Mouse (Mus musculus) thymus, postnatal 14 days (tissue): Measurements from ENCODE around the gene Vps72.
"Not testable (repeated sequence)": the region's sequence is repeated elsewhere in the genome, so short reads cannot be mapped to it uniquely, and the experiment has no call there.

Source experiments
- DNase-seq: peaks from one replicate; pipeline ENCODE4 v3.0.0; 2021

Gene Vps72

DNA sequence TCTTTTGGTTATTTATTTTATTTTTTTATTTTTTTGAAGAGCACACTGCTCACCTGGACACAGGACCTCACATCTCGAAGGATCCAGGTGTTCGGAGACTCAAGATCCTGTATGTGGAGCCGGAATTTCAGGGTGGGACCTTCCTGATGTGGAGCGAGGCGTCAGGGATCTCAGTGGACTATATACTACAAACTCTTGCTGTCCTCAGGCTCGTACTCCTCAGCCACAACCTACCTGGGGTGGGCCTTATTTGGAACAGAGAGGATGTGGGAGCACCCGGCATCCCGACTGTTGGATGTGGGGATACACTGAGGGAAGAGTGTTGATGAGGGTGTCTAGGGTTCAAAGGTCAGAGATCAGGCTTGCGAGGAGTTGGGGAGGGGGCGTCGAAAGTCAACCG, 23.3 kb downstream of the Vps72 start:
- DNase-seq: not testable (repeated sequence)

DNA sequence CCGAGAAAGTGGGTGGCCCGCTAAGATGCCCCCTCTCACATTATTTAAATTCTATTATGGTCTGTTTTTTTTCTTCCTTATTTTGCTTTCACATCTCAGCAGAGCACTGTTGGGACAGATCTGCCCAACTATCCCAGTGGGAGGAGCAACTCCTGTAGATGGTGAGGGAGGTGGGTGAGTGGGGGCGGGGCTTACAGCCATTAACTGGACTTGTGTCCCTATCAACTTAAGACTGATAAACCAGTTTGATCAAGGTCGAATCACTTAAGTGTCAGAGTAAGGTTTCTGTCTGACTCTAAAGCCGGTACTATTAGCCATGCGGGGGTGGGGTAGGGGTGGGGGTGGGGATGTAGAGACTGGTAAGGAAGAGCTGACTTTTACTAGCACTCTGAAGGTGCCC, 24.2 kb downstream of the Vps72 start:
- DNase-seq: peak; percentile 48

DNA sequence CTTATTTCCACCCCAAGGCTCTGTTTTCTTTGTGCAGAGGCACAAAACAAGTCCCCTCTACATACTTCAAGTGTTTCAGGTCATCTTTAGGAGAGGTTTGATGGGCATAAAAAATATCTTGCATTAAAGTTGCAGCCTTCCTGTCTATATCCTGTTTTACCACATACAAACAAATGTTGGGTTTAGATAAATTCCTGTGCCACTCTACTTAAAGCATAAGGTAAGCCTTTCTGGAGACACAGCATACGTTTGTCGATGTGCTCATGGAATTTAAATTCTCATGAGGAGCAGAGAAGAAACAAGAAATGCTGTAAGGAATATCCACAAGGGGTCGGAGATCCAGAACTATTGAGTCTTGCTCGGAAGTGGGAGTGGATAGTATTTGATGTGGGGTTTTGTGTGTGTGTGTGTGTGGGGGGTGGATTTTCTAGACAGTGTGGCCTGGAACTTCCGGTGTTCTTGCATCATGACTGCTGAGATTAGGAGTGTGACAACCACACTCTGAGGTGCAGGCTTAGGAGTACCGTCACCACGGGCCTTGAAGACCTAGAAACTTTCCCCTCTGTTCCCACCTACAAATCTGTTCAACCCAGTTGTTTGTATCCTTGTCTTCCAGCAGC, 24.7 kb downstream of the Vps72 start:
- peak; percentile 23 for DNase-seq

DNA sequence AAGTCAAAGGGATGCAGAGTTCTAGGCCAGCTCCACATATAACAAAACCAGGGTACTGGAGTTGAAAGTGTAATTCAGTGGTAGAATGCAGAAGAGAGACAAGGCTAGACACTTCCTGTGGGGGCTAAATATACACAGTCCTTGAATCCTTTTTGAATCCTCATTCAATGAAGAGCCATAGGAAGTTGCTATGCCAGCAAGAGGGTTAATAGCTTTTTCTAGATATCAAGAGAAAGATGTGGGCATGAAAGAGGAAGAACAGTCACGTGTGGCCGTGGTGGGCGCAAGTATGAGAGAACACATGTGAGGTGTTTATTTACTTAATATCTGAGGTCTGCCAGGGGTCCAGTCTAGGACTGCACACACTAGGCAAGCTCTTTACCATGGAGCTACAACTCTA, 25.5 kb downstream of the Vps72 start:
- DNase-seq: no peak

DNA sequence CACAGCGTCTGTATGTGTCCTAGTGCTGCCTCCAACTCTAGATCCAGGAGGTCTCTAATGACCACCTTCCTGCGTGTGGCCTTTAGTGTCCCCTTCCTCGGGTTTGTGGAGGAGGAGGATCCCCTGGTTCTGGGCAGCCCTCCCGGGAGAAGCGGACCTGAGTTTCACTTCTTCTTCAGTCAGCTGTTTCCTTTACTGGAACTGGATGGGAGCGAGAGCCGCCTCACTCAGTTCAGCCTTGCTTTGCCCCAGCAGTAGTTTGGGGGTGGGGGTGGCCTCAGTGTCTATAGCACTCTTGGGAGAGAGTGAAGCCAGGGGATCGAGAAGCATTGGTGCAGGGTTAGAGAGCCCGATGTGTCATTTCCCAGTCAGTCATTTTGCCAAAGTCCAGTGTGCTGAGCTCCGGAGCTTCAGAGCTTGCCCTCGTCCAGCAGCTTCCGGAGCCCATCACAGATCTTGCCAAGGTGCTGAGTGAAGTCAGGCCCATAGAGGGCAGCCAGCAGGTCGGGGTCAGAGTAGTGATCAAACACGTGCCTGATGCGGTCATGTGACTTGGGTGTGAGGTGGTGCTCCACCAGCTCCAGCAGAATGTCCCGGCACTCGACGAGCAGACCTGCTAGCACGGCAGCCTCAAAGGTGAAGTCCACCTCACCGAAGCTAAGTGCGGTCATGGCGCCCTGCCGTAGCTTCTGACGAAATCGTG, 28.9 kb downstream of the Vps72 start:
- peak; percentile 12 for DNase-seq

DNA sequence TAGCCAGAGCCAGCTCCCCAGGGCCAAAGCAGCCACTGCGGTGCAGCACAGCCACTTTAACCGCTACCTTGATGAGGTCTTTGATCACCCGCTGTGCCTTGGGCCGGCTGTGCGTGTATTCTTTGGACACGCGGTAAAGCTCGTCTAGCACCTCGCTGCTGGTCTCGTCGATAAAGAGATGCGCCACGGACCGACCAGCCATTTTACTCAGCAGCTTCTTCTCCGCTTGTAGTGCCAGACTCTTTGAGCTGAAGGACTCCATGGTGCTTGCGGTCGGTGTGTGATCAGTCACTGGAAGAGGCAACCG, 29.4 kb downstream of the Vps72 start:
- peak; percentile 16 for DNase-seq

DNA sequence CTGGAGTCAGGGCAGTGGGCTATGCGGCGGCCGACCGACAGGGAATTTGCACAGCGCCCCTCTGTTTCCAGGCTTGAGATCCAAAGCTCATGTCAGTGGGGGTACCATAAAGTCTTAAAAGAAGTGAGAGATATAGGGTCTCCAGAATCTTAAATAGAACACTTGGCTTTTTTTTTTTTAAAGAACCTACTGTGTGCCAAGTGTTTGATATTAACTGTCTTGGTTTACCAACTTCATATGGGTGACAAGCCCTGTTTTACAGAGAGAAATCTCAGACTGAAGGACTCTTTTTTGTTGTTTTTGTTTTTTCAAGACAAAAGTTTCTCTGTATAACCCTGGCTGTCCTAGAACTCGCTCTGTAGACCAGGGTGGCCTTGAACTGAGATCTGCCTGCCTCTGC, 30.0 kb downstream of the Vps72 start:
- no peak for DNase-seq

DNA sequence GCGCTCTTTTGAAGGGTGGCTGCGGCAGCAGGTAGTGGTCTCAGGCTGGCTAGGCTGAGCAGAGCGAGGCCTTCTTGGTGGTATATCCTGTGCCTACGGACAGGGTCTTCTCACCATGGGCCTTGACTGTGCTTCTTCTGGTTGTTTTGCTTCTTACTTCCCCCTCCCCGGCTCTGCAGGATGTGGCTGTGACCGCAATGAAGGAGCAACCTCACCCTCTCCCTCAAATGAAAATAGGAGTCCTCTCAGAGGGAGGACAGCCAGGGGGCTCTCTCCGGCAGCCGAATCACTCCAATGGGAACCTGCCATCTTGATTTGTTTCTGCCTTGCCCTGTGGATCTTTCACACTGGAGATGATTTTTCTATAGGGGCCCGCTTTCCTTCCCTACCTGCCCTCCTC, 30.7 kb downstream of the Vps72 start:
- peak; percentile 85 for DNase-seq

DNA sequence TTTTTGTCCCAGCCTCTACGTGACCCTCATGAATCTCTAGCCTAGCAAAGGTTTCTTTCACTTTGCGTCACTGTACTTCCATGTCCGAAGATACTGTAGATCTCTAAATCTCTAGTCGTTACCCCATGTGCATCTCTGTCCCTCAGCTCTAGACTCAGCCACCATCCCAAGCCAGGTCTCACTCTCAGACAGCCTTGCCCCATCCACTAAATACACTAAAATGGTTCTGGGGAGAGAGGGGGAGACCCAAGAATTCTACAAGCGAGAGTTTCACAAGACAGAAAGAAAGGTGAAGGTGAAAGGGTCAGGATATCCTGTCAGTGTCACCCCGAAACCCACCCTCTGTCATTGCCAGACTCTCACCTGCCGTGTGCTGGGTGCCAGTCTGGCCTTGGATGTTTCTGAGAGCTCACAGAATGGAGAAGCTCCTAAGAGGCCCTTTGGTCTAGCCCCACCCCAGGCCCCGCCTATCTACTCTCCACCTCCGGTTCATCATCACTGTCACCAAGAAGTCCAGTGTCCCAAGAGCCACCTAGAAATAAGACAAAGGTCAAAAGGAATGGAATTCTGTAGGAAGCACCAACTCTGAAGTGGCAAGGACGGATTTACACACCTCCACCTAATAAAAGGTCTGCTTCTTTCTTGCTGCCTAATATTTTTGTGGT, 31.3 kb downstream of the Vps72 start, which contains the start of gene Tnfaip8l2:
Tnfaip8l2 (minus strand) TSS at position 409 of the 665 bp plus-strand sequence.
- peak; percentile 74 for DNase-seq

DNA sequence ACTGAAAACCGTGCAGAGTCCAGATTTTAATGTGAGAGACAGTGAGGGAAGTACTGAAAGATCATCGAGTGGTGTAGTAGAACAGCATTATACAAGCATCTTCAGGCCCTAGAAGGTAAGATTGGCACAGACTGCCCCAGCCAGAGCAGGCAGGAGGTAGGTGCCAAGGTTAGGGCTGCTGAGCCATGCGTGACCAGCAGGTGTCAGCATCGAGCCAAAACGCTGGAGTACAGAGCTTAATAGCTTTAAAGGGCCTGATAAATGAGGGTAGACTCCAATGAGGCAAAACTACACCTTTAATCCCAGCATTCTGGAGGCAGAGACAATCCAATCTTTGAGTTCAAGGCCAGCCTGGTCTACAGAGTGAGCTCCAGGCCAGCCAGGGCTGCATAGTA, 31.8 kb downstream of the Vps72 start:
- peak; percentile 91 for DNase-seq

DNA sequence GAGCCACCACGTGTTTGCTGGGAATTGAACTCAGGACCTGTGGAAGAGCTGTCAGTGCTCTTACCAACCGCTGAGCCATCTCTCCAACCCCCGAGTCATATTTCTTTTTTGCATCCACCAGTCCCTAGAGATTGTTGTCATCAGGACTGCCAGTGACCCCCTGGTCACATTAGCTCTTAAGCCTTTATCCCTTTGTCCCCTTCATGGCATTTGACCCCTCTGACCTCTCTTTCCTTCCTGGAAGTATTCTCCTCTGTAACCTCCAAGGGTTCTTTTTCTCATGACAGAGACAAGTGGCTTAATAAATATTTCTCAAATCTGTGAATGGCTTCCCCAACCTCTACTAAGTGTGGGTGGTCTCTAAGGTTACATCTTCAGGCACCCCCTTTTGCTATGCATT, 37.1 kb downstream of the Vps72 start:
- DNase-seq: no peak

DNA sequence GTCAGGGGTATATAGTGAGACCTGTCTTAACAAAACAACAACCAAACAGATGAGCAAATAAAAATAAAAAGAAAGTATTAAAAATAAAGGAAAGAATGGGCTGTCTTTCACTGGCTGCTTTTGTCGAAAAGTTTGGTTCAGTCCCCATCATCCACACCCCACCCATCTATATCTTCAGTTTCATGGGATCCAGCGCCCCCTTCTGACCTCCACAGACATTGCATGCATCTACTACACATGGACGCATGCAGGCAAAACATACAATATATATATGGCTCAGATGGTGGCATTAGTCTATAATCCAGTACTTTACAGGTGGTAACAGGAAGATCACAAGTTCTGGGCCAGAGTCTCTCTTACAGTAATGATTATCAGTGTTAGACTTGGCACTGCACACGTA, 43.1 kb downstream of the Vps72 start:
- peak; percentile 78 for DNase-seq

DNA sequence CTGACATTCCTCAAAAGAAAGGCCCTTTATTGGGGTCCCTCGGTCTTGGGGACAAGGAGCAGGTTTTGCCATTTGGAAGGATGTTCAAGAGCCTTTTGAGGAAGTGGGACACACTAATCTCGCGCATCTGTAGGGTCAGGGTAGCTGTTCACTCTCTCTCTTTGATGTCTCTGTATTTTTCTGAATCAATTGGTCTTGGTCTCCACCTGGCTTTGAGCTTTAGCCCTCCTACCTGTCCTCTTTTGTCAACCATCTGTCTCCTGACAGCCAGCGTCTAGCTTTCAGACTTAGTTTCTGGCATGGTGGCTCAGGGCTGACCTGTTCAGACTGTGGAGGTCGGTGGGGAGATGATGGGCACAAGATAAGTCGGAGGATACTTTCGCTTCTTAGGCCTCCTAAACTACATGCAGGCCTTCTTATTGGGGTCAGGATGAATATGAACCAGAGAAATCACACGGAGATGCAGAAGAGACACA, 48.7 kb downstream of the Vps72 start:
- no peak for DNase-seq

DNA sequence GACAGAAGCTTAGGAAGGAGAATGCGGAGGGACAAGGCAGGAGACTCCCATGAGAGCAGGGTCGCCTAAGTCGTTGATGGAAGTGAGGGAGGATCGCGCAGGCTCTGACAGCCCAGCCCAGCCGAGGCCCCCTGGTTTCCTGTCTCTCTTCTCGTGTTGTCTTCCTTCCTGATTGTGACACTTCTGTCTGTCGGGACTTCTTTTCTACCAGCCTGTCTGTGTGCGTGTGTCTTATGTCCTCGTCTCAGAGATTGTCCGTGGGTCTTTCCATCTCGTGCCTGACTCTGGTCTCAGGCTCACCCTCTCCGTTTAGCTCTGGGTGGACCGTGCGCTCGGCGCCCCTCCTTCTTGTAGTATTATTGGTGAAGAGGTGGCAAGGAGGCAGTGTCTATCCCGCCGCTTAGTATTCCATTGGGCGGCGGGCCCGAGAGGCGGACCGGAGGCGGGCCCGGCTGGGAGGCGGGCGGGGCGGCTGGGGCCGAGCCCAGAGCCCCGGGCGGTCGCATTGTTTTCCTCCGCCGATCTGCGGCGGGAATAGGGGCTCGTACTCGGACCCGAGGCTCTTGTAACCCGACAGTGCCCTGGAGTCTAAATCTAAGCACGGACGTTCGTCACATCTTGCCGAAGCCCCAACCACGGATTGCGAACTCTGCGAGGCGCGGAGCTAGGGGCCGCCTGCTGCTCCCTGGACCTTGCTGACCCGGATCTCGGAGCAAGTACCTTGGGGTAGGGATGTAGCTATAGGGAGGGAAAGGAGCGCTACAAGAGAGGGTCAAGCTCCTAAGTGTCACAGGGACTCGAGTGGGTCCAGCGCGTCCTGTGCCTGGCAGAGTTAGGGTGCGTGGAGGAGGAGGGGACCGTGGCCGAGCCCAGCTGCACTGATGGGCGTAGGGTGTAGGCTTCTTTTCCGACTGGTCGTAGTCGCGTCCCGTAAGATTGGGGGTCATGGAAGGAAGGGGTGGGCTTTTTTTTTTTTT, 49.5 kb downstream of the Vps72 start, which contains the start of gene Sema6c:
Sema6c (plus strand) TSS at position 471 of the 977 bp plus-strand sequence.
- peak; percentile 89 for DNase-seq

DNA sequence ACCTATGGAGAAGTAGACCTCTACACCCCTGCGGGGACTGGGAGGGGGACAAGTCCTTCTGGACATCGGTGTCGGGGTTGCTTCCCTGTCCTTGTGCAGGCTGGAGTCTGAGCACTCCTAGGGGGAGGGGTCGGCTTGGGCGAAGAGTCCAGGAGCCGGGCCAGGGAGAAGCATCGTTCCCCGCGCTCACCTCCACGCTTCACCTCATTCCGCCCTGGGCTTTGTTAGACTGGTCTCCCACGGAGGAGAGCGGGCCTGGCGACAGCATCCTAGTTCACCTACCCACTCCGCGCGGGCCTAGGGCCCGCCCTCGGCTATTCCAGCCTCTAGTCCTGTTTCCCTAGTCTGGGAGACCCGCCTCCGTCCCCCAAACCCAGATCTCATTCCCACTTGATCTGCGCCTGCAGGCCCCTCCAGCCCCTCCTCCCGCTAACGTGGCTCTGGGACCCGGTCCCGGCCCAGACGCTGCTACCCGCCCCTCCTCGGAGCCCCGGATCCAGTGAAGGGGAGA, 50.3 kb downstream of the Vps72 start:
- peak; percentile 26 for DNase-seq

DNA sequence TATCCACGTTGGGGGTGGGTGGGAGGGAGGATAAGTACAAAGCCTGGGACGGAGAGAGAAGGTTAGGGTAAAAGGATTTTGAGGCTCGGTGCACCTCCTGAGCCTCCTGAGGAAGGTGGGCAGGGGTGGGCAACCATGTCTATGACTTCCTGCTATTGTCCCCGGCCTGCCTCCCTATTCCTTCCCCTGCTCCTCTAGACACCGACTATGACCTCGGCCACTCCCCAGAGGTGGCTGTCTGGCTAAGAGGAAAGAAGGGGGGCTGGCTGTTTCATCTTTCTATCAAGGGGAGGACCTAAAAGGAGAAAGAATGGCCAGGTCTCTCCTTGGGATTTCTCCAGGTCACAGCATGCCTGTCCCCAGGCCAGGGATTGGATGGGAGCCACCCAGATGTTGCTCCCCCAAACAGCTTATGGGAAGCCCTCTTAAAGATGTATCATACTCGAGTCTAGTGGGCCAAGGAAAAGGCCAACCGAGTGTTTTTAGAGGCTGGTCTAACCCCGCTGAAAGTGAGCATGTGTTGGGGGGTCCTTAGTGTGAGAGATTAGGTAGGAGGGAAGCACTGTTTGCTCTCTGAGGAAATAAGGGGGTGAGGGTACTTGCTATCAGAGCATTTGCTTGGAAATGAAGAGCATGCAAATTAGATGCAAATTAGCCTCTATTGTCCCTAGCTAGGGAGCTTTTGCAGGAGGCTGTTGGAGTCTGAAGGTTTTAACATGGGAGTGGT, 51.0 kb downstream of the Vps72 start:
- DNase-seq: no peak

DNA sequence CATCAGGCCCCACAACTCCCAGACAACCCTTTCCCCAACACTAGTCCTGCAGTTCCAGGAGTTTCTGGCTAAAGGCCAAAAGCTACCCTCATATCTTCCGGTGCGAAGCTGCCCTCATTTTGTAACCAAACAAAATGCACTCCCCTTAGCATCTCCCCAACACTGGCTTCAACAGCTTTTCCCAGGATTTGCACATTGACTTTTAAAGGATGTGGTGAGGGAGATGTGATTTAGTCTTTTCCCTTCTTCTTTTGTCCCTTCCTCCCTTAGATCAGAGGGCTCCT, 51.5 kb downstream of the Vps72 start:
- no peak for DNase-seq

DNA sequence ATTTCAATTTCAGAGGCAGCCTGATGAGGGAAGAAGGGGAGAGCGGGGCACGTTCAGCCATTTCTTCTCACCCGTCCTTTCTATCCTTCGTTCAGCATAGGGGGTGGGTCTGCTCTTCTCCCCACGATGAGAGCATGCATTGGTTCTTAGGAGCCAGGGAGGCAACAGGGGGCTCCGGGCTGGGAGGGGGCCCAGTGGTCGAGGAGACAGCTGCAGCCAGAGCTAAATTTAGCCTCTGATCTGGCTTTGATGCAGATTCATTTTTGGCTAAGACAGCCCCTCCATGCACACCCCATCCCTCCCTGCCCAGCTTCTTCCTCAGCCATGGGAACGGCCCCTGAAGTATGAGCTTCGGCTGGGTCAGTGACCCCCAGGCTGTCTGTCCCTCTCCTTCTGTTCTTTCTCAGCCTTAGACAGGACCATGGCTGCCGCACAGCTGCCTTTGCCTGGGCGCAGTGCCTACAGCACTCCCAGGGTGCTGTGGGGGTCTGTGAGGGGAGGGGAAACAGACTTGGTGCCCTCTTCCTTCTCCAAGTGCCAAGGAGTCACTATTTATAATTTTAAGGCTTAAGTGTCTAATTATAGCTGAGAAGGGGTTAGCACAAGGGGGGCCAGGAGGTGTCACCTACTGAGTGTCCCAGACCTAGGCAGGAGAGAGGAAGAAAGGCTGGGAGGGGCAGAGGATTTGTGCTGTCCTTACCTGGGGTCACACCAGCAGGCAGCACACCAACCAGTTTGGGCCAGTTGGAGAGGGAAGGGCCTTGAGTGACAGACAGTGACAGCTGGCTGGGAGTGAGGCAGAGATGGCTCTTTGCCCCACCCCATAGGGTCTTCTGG, 52.8 kb downstream of the Vps72 start:
- no peak for DNase-seq

DNA sequence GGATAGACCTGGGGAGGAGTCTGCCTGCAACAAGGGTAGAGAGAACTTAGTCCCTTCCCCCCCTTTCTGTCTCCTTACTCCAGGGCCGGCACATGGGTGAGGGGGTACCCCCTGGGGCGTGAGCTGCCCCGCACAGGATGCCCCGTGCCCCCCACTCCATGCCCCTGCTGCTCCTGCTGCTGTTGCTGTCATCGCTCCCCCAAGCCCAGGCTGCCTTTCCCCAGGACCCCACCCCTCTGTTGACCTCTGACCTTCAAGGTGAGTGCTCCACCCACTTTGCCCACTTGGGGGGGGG, 53.4 kb downstream of the Vps72 start:
- no peak for DNase-seq

DNA sequence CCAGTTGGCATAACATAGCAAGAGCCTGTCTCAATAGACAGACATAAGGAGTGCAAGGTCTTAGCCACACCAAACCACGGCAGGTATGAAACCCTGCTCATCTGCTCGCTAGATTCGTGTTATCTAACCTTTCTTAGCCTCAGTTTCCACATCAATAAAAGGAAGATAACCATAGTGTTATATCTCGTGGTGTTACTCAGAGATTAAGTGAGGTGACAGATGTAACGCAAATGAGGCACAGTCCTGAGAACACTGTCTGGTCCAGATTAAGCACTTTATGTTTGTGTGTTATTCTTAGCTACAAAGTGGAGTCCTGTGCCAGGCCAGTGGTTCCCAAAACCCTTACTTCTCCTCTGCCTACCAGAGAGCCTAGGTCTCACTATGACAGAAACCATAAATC, 54.0 kb downstream of the Vps72 start:
- no peak for DNase-seq

DNA sequence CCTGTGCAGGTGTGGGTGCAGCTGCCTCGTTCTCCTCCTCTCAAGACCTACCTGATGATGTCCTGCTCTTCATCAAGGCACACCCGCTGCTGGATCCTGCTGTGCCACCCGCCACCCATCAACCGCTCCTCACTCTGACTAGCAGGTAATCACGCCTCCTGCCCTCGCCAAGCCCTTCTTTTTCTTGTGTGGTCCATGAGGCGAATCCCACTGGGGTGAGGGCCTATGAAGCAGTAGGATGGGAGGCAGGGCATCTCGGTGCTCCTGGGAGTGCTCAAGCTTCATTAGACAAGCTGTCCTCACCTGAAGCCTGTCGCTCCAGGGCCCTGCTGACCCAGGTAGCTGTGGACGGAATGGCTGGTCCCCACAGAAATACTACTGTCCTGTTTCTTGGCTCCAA, 59.2 kb downstream of the Vps72 start:
- no peak for DNase-seq

DNA sequence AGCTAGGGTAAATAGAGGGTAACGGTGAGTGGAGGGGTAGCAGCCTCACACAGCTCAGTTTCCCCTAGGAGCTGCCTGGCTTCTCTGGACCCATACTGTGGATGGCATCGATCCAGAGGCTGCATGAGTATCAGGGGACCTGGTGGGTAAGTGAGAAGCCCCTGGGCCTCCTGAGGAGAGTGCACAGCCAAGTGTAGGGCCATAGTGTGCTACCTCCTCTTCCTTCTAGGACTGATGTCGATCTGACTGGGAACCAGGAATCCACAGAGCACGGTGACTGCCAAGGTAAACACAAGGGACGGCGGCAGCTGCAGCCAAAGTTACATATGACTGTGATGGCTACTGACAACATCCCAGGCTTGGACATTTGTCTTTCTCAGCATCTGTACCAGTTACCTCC, 60.3 kb downstream of the Vps72 start:
- no peak for DNase-seq
